Mouse (Mus musculus): ENCODE measurements around the gene Arid2.
"Not testable (repeated sequence)": the region's sequence is repeated elsewhere in the genome, so short reads cannot be mapped to it uniquely, and the experiment has no call there.

The Arid2 gene

GRCm38 (mm10) chr15:96287369-96287975 is at the start of gene Arid2:
Arid2 (plus strand) TSS chr15:96287518.
- H3K36me3 ChIP-seq (ENCODE audit: control insufficient read depth, insufficient read depth, low read length, poor library complexity, severe bottlenecking): no peaks in the 10 kb centered on the region
- DNase-seq (ENCODE audit: low read depth, low spot score): peak; percentile 66
- no peaks in the 10 kb centered on the region for H3K27me3 ChIP-seq (ENCODE audit: control insufficient read depth, insufficient read depth, low read length, poor library complexity, severe bottlenecking)

GRCm38 (mm10) chr15:96238071-96238470 is 49.2 kb upstream of the Arid2 start:
- H3K27me3 ChIP-seq (ENCODE audit: control insufficient read depth, insufficient read depth, low read length, poor library complexity, severe bottlenecking): no peaks in the 10 kb centered on the region
- no peaks in the 10 kb centered on the region; the same call in 1 of the 2 replicates for H3K36me3 ChIP-seq (ENCODE audit: control insufficient read depth, insufficient read depth, low read length, poor library complexity, severe bottlenecking)
- no peak for DNase-seq (ENCODE audit: low read depth, low spot score)

DNA sequence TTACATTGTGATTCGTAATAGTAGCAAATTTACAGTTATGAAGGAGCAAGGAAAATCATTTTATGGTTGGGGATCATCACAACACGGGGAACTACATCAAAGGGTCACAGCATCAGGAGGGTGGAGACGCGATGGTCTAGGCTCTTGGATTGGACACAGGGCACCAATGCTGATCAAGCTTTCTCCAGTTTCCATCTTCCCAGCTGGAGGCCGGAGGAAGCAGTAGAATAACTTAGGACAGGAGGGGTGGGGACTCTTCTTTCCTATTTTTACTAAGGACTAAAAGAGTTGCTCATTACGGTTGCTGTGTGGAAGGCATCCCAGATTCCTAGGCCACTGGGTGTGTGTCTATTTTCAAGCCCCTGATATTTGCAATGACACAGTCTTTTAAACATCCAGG is 43.1 kb upstream of the Arid2 start:
- no peaks in the 10 kb centered on the region for H3K36me3 ChIP-seq (ENCODE audit: control insufficient read depth, insufficient read depth, low read length, poor library complexity, severe bottlenecking)
- DNase-seq (ENCODE audit: low read depth, low spot score): no peak
- H3K27me3 ChIP-seq (ENCODE audit: control insufficient read depth, insufficient read depth, low read length, poor library complexity, severe bottlenecking): no peaks in the 10 kb centered on the region

DNA sequence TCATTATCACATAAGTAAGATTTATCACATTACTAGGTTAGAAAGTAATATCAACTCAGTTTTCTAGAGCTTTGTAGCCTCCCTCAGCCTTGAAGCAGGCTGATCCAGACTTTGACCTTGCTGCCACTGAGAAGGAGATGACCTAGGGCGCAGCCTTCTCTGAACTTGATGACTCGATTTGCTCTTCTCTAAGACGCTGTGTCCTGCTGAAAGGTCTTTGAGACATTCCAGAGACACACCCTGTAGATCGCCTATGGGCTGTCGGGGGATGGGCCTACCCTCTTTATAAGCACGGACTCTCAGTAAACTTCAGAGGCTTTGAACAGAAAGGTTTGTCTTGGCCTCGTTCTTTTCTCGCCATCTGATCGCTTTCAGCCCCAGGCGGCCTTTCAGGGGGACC is 42.6 kb upstream of the Arid2 start:
- H3K27me3 ChIP-seq (ENCODE audit: control insufficient read depth, insufficient read depth, low read length, poor library complexity, severe bottlenecking): not testable (repeated sequence)

DNA sequence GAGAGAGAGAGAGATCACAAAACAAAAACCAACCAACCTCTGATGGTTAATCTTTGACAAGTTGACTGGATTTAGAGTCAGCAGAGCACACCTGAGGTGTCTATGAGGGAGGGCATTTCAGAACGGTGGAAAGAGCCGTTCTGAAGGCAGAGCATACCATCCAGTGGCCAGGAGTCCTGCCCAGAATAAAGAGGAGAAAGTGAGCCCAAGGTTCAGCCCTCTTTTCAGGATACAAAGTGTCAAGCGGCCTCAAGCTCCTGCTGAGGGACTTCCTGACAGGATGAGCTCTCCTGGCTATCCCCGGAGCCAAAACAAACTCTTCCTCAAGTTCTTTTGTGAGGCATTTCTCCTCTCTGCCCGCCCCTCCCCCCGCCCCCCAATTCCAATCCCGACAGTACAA is 33.5 kb upstream of the Arid2 start:
- Histone ChIP-seq H3K36me3 (ENCODE audit: control insufficient read depth, insufficient read depth, low read length, poor library complexity, severe bottlenecking) (no peaks in the 10 kb centered on the region), H3K27me3 (ENCODE audit: control insufficient read depth, insufficient read depth, low read length, poor library complexity, severe bottlenecking) (no peaks in the 10 kb centered on the region)
- DNase-seq (ENCODE audit: low read depth, low spot score): no peak

More for the DNA sequence above, 42.6 kb upstream of the Arid2 start:
- H3K36me3 ChIP-seq (ENCODE audit: control insufficient read depth, insufficient read depth, low read length, poor library complexity, severe bottlenecking); DNase-seq (ENCODE audit: low read depth, low spot score): not testable (repeated sequence)

DNA sequence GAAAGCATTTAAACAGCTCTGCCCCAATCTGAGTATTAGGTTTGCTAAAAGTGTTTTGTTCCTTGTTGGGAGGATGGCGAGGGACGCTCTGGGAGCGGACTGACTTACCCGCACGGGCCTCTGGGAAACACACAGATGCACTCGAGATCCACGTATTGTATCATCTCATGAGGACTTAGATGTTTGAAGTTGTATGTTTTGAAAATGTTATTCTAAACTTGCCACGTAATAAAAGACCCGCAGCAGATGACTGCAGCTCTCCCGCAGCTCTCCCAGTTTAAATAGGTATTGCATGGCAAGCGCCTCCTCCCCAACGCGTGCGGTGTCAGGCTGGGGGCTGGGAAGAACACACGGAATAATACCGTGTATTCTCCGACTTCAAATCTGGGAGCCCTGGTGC is 33.0 kb upstream of the Arid2 start:
- DNase-seq (ENCODE audit: low read depth, low spot score): no peak
- Histone ChIP-seq H3K36me3 (ENCODE audit: control insufficient read depth, insufficient read depth, low read length, poor library complexity, severe bottlenecking) (no peaks in the 10 kb centered on the region), H3K27me3 (ENCODE audit: control insufficient read depth, insufficient read depth, low read length, poor library complexity, severe bottlenecking) (no peaks in the 10 kb centered on the region)

- DNase-seq (ENCODE audit: low read depth, low spot score): no peak
- no peaks in the 10 kb centered on the region for H3K27me3 ChIP-seq (ENCODE audit: control insufficient read depth, insufficient read depth, low read length, poor library complexity, severe bottlenecking)
- no peaks in the 10 kb centered on the region for H3K36me3 ChIP-seq (ENCODE audit: control insufficient read depth, insufficient read depth, low read length, poor library complexity, severe bottlenecking)
Observed at GRCm38 (mm10) chr15:96257781-96258180, 29.5 kb upstream of the Arid2 start.

DNA sequence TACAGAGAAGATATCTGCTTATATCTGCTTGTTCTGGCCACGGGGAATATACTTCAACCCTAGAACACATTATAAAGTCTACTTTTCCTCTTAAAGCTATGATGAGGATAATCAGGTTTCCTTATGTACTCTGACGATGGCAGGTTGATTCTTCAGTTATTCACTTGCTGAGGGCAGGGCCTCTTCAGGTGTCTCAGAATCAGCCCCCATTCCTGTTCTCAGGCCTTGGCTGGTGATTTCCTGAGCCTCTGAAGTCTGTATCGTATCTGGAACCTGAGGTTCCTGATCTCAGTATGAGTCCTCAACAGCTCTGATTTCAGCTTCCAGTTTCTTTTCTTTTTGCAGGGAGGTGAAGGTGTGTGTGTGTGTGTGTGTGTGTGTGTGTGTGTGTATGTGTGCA is 22.7 kb upstream of the Arid2 start:
- no peak for DNase-seq (ENCODE audit: low read depth, low spot score)
- peaks cover 7% of the 10 kb centered on the region; the same call in 1 of the 2 replicates for H3K36me3 ChIP-seq (ENCODE audit: control insufficient read depth, insufficient read depth, low read length, poor library complexity, severe bottlenecking)
- H3K27me3 ChIP-seq (ENCODE audit: control insufficient read depth, insufficient read depth, low read length, poor library complexity, severe bottlenecking): no peaks in the 10 kb centered on the region

DNA sequence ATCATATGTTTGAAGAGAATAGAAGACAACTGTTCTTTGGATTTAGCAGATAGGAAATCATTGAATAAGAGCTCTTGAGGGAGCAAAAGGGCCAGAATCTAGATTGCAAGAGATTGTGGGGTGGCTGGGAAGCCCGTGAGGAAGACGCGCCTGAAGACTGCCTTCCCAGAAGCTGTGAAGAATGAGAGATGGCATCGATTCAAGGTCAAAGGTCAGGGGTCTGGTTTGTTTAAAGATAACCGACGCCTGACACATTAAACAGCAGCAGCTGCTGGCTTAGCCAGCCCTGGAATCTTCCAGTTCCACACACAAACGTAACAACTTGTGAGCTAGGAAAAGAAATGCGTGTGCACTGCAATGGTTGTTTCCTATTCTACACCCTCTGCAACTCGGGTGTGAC is 19.4 kb upstream of the Arid2 start:
- H3K36me3 ChIP-seq (ENCODE audit: control insufficient read depth, insufficient read depth, low read length, poor library complexity, severe bottlenecking): peaks cover 7% of the 10 kb centered on the region; the same call in 1 of the 2 replicates
- no peak for DNase-seq (ENCODE audit: low read depth, low spot score)
- no peaks in the 10 kb centered on the region for H3K27me3 ChIP-seq (ENCODE audit: control insufficient read depth, insufficient read depth, low read length, poor library complexity, severe bottlenecking)

DNA sequence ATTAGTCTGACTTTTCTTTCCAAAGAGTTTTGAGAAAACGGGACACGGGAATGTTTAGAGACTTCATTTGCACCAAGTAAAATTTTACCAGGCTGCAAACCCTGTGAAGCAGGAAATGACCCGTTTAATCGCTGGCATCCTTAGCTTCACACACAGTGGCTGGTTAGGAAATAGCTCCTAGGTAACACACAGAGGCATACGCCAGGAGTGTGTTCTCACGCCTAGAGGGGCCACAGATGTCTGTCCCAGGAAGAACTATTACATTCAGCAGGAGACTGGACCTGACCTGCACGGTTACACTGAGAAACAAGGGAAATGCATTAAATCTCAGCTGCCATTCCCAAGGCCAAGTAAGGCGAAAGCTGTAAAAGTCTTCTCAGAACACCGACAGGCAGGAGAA is 18.7 kb upstream of the Arid2 start:
- Histone ChIP-seq H3K36me3 (ENCODE audit: control insufficient read depth, insufficient read depth, low read length, poor library complexity, severe bottlenecking) (peaks cover 7% of the 10 kb centered on the region; the same call in 1 of the 2 replicates), H3K27me3 (ENCODE audit: control insufficient read depth, insufficient read depth, low read length, poor library complexity, severe bottlenecking) (no peaks in the 10 kb centered on the region)
- DNase-seq (ENCODE audit: low read depth, low spot score): no peak

- Histone ChIP-seq H3K36me3 (ENCODE audit: control insufficient read depth, insufficient read depth, low read length, poor library complexity, severe bottlenecking) (peaks cover 7% of the 10 kb centered on the region; the same call in 1 of the 2 replicates), H3K27me3 (ENCODE audit: control insufficient read depth, insufficient read depth, low read length, poor library complexity, severe bottlenecking) (no peaks in the 10 kb centered on the region)
- no peak for DNase-seq (ENCODE audit: low read depth, low spot score)
Observed at GRCm38 (mm10) chr15:96269402-96269801, 17.9 kb upstream of the Arid2 start.

GRCm38 (mm10) chr15:96270272-96270880 is 16.9 kb upstream of the Arid2 start:
- Histone ChIP-seq H3K27me3 (ENCODE audit: control insufficient read depth, insufficient read depth, low read length, poor library complexity, severe bottlenecking) (no peaks in the 10 kb centered on the region), H3K36me3 (ENCODE audit: control insufficient read depth, insufficient read depth, low read length, poor library complexity, severe bottlenecking) (peaks cover 7% of the 10 kb centered on the region; the same call in 1 of the 2 replicates)
- no peak for DNase-seq (ENCODE audit: low read depth, low spot score)

GRCm38 (mm10) chr15:96272356-96272755 is 15.0 kb upstream of the Arid2 start:
- no peaks in the 10 kb centered on the region for H3K27me3 ChIP-seq (ENCODE audit: control insufficient read depth, insufficient read depth, low read length, poor library complexity, severe bottlenecking)
- no peak for DNase-seq (ENCODE audit: low read depth, low spot score)
- peaks cover 3% of the 10 kb centered on the region; the same call in 1 of the 2 replicates for H3K36me3 ChIP-seq (ENCODE audit: control insufficient read depth, insufficient read depth, low read length, poor library complexity, severe bottlenecking)

DNA sequence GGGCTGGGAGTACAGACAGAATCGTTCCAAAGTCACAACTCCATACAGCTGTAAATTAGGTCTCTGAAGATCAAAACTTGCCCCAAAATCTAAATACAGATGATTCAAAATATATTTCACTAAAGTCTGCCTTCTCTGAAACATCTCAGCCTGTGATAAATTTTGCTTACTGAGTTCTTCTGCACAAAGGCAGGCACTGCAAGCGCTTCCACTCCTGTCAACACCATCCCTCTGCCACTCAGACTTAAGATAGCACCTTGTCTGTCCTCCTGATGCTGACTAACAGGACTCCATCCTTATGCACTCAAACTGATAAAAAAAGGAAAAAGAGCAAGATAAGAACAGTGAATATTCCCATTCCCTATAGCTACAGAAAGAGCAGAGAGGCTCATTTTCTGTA is 13.0 kb upstream of the Arid2 start:
- no peaks in the 10 kb centered on the region for H3K27me3 ChIP-seq (ENCODE audit: control insufficient read depth, insufficient read depth, low read length, poor library complexity, severe bottlenecking)
- no peak for DNase-seq (ENCODE audit: low read depth, low spot score)
- H3K36me3 ChIP-seq (ENCODE audit: control insufficient read depth, insufficient read depth, low read length, poor library complexity, severe bottlenecking): peaks cover 2% of the 10 kb centered on the region; the same call in 1 of the 2 replicates

- H3K27me3 ChIP-seq (ENCODE audit: control insufficient read depth, insufficient read depth, low read length, poor library complexity, severe bottlenecking): no peaks in the 10 kb centered on the region
- no peak for DNase-seq (ENCODE audit: low read depth, low spot score)
- H3K36me3 ChIP-seq (ENCODE audit: control insufficient read depth, insufficient read depth, low read length, poor library complexity, severe bottlenecking): peaks cover 7% of the 10 kb centered on the region; the same call in 1 of the 2 replicates
Observed at GRCm38 (mm10) chr15:96275198-96275597, 12.1 kb upstream of the Arid2 start.

Data from splenic B cell, adult 2 months (primary cell).